Mouse (Mus musculus): ENCODE measurements around the gene Olfr1417. TPM values are rescaled to one million over a fixed set of nuclear protein-coding genes. Genes with fewer than 3 reads are reported as not detected.
A peak's percentile ranks its signal among the peaks of the same experiment; 100 is the strongest.
"Not testable (repeated sequence)": the region's sequence is repeated elsewhere in the genome, so short reads cannot be mapped to it uniquely, and the experiment has no call there.

The Olfr1417 gene
- total RNA-seq (2021): not detected

GRCm38 (mm10) chr19:11839119-11839518 lies at the start of gene Olfr1417:
Gene Olfr1417 (minus strand): TSS chr19:11839219.
- DNase-seq (ENCODE audit: low spot score): no peak
- intact Hi-C loops (cut with DNase I): no loop called here

GRCm38 (mm10) chr19:11886265-11886664 lies 47.2 kb upstream of the Olfr1417 start, which contains the start of gene Olfr1420:
Gene Olfr1420 (plus strand): TSS chr19:11886565.
- no peak for DNase-seq (ENCODE audit: low spot score)
- intact Hi-C loops (cut with DNase I): no loop called here

GRCm38 (mm10) chr19:11878404-11878803 lies 39.4 kb upstream of the Olfr1417 start:
- DNase-seq (ENCODE audit: low spot score); intact Hi-C loops (cut with DNase I): not testable (repeated sequence)

GRCm38 (mm10) chr19:11875006-11875405 lies 36.0 kb upstream of the Olfr1417 start, which contains the start of gene Olfr1419:
Gene Olfr1419 (minus strand): TSS chr19:11875106.
- DNase-seq (ENCODE audit: low spot score): no peak
- intact Hi-C loops (cut with DNase I): no loop called here

GRCm38 (mm10) chr19:11867837-11868236 lies 28.8 kb upstream of the Olfr1417 start:
- DNase-seq (ENCODE audit: low spot score): no peak
- intact Hi-C loops (cut with DNase I): no loop called here

- intact Hi-C loops (cut with DNase I): no loop called here
These were observed 21.9 kb upstream of the Olfr1417 start, which contains the start of gene Olfr1418 for GRCm38 (mm10) chr19:11860966-11861365. Gene Olfr1418 (minus strand): TSS chr19:11861066.

GRCm38 (mm10) chr19:11856506-11856905 lies 17.5 kb upstream of the Olfr1417 start:
- DNase-seq (ENCODE audit: low spot score): no peak

More at GRCm38 (mm10) chr19:11860966-11861365, 21.9 kb upstream of the Olfr1417 start, which contains the start of gene Olfr1418:
- DNase-seq (ENCODE audit: low spot score): no peak

GRCm38 (mm10) chr19:11854821-11855220 lies 15.8 kb upstream of the Olfr1417 start:
- intact Hi-C loops (cut with DNase I): no loop called here
- DNase-seq (ENCODE audit: low spot score): no peak

More at GRCm38 (mm10) chr19:11856506-11856905, 17.5 kb upstream of the Olfr1417 start:
- intact Hi-C loops (cut with DNase I): no loop called here

- intact Hi-C loops (cut with DNase I): no loop called here
- DNase-seq (ENCODE audit: low spot score): no peak
These were observed 13.6 kb upstream of the Olfr1417 start for GRCm38 (mm10) chr19:11852652-11853051.

GRCm38 (mm10) chr19:11846333-11846732 lies 7.3 kb upstream of the Olfr1417 start:
- intact Hi-C loops (cut with DNase I): no loop called here

GRCm38 (mm10) chr19:11823346-11824065 lies 15.5 kb downstream of the Olfr1417 start:
- intact Hi-C loops (cut with DNase I): no loop called here
- DNase-seq (ENCODE audit: low spot score): no peak

More at GRCm38 (mm10) chr19:11846333-11846732, 7.3 kb upstream of the Olfr1417 start:
- no peak for DNase-seq (ENCODE audit: low spot score)

GRCm38 (mm10) chr19:11820211-11820610 lies 18.8 kb downstream of the Olfr1417 start:
- intact Hi-C loops (cut with DNase I): loop anchor here (1.0 kb wide), 1 partner anchor 41 kb away; no protein-coding TSS in a partner anchor

GRCm38 (mm10) chr19:11819800-11820199 lies 19.2 kb downstream of the Olfr1417 start:
- intact Hi-C loops (cut with DNase I): loop anchor here (1.0 to 5.0 kb wide), 4 partner anchors 15 to 193 kb away; partner anchors contain the start of gene Patl1
- peak; percentile 72 for DNase-seq (ENCODE audit: low spot score)

More at GRCm38 (mm10) chr19:11820211-11820610, 18.8 kb downstream of the Olfr1417 start:
- DNase-seq (ENCODE audit: low spot score): no peak

- no peak for DNase-seq (ENCODE audit: low spot score)
- intact Hi-C loops (cut with DNase I): loop anchor here (2.0 to 5.0 kb wide), 3 partner anchors 14 to 193 kb away; partner anchors contain the start of gene Patl1
These were observed 19.8 kb downstream of the Olfr1417 start, which contains the start of gene Stx3 for GRCm38 (mm10) chr19:11819143-11819700. Gene Stx3 (minus strand): TSS chr19:11819403.

- peak; percentile 38 for DNase-seq (ENCODE audit: low spot score)
- intact Hi-C loops (cut with DNase I): loop anchor here (2.0 to 5.0 kb wide), 3 partner anchors 14 to 194 kb away; partner anchors contain the start of gene Patl1
These were observed 20.5 kb downstream of the Olfr1417 start for GRCm38 (mm10) chr19:11818199-11819142.

- no peak for DNase-seq (ENCODE audit: low spot score)
- intact Hi-C loops (cut with DNase I): loop anchor here (5.0 kb wide), 2 partner anchors 95 to 195 kb away; partner anchors contain the start of gene Patl1
These were observed 21.4 kb downstream of the Olfr1417 start for GRCm38 (mm10) chr19:11817586-11817985.

GRCm38 (mm10) chr19:11816706-11817105 lies 22.3 kb downstream of the Olfr1417 start:
- intact Hi-C loops (cut with DNase I): loop anchor here (5.0 kb wide), 2 partner anchors 96 to 196 kb away; partner anchors contain the start of gene Patl1
- no peak for DNase-seq (ENCODE audit: low spot score)

GRCm38 (mm10) chr19:11814742-11815333 lies 24.2 kb downstream of the Olfr1417 start:
- DNase-seq (ENCODE audit: low spot score): no peak
- intact Hi-C loops (cut with DNase I): loop anchor here (5.0 kb wide), 2 partner anchors 97 to 197 kb away; partner anchors contain the start of gene Patl1

GRCm38 (mm10) chr19:11813649-11814048 lies 25.4 kb downstream of the Olfr1417 start:
- peak; percentile 14 for DNase-seq (ENCODE audit: low spot score)
- intact Hi-C loops (cut with DNase I): no loop called here

Measured in heart, postnatal 25 days (tissue).